Mouse (Mus musculus) megakaryocyte-erythroid progenitor cell, adult 5-6 weeks (primary cell): Measurements from ENCODE around the gene 9130008F23Rik. TPM values are rescaled to one million over a fixed set of nuclear protein-coding genes. Genes with fewer than 3 reads are reported as not detected.

ENCODE experiments used
- ATAC-seq: replicated peaks from 2 replicates; pipeline ENCODE4 v1.8.0; 2016; ENCODE audit warnings: mild to moderate bottlenecking, inconsistent platforms; ENCODE audit not compliant: severe bottlenecking, poor library complexity, low FRiP score, low TSS enrichment
- total RNA-seq, 2 experiments: library from RNA; stranded (forward) in 1 of 2; stranded (reverse) in 1 of 2; fragments of 200-1000, 215-1000 nt in 1 of 2; fragments of >200 nt in 1 of 2; fragmentation: Nextera tagmentation in 1 of 2; gene quantifications; 2 replicates each; pipeline ENCODE4 v1.2.3; 2014 to 2017

9130008F23Rik gene
- total RNA-seq, 2 experiments from 2014 or later, result 1.9 to 14.3 TPM

DNA sequence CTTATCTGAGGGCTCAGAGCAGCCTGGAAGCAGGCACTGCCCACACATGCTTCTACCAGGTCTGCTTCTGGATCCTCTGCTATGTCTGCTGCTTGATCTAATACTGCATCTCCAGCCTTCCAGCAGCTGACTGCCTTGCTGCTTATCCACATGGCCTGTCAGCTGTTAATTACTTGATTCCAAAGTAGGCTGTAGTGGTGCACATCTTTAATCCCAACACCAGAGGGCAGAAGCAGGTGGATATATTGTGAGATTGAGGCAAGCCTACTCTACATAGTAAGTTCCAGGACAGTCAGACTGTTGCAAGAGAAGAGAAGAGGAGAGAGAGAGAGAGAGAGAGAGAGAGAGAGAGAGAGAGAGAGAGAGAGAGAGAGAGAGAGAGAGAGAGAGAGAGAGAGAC is 43.1 kb downstream of the 9130008F23Rik start:
- ATAC-seq, result peak; percentile 81

- ATAC-seq, result no peak
These were observed 48.5 kb downstream of the 9130008F23Rik start for GRCm38 (mm10) chr17:40831870-40832269.

Other genes with a start within 250 kb of the 9130008F23Rik start
- gene Esp3, start 248.5 kb downstream of the 9130008F23Rik start, total RNA-seq (2014; fragmentation: Nextera tagmentation), result not detected in 2 replicates
- not detected in 2 replicates for gene Esp3, start 248.5 kb downstream of the 9130008F23Rik start, total RNA-seq (2017)
- not detected in 2 replicates for gene Esp1, start 153.4 kb downstream of the 9130008F23Rik start, total RNA-seq (2014; fragmentation: Nextera tagmentation)
- not detected in 2 replicates for gene Esp1, start 153.4 kb downstream of the 9130008F23Rik start, total RNA-seq (2017)
- 3.8 TPM in 1 of 2 replicates, not detected in the other for gene Crisp2, start 73.6 kb downstream of the 9130008F23Rik start, total RNA-seq (2014; fragmentation: Nextera tagmentation)
- gene Crisp2, start 73.6 kb downstream of the 9130008F23Rik start, total RNA-seq (2017), result 3.1 TPM in 1 of 2 replicates, not detected in the other
- 98.6 and 128 TPM in 2 replicates for gene Rhag, start 69.4 kb downstream of the 9130008F23Rik start, total RNA-seq (2014; fragmentation: Nextera tagmentation)
- gene Rhag, start 69.4 kb downstream of the 9130008F23Rik start, total RNA-seq (2017), result 54.1 and 79.9 TPM in 2 replicates
- gene Glyatl3, start 33.8 kb upstream of the 9130008F23Rik start, total RNA-seq (2014; fragmentation: Nextera tagmentation), result not detected in 2 replicates
- gene Glyatl3, start 33.8 kb upstream of the 9130008F23Rik start, total RNA-seq (2017), result not detected in 2 replicates
- gene Mut, start 54.1 kb upstream of the 9130008F23Rik start, total RNA-seq (2014; fragmentation: Nextera tagmentation), result 16.6 and 22.1 TPM in 2 replicates
- gene Mut, start 54.1 kb upstream of the 9130008F23Rik start, total RNA-seq (2017), result 47.6 and 57.7 TPM in 2 replicates
- 40.4 and 48.2 TPM in 2 replicates for gene Cenpq, start 54.5 kb upstream of the 9130008F23Rik start, total RNA-seq (2014; fragmentation: Nextera tagmentation)
- gene Cenpq, start 54.5 kb upstream of the 9130008F23Rik start, total RNA-seq (2017), result 63.6 and 67.0 TPM in 2 replicates